Mouse (Mus musculus) spleen, embryonic (tissue): Measurements from ENCODE around the gene Gramd4.

Source experiments
- CTCF ChIA-PET: fragments of 350-600 bp; sonication (Branson Sonifier 250); formaldehyde crosslinking; loops from one replicate; lab custom pipeline; 2022; lab: Charles Lee

Gene Gramd4

DNA sequence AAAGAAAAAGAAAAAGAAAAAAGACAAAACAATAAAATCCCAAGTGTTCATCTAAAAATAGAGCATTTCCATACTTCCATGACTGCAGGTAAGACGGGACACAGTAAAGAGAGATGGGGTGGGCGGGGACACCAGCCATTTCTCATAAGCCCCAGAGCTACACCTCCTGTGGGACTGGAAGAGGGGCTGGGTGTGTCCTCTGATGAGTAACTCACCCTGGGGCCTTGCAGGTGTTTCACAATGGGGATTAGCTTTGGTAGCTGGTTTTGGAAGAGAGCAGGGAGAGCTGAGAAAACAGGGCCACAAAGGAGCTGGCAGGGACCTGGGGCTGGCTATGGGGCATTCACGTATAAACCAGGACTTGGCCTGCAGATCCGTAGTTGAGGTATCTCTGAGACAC, 93.1 kb downstream of the Gramd4 start:
- CTCF ChIA-PET, result no interaction called here

DNA sequence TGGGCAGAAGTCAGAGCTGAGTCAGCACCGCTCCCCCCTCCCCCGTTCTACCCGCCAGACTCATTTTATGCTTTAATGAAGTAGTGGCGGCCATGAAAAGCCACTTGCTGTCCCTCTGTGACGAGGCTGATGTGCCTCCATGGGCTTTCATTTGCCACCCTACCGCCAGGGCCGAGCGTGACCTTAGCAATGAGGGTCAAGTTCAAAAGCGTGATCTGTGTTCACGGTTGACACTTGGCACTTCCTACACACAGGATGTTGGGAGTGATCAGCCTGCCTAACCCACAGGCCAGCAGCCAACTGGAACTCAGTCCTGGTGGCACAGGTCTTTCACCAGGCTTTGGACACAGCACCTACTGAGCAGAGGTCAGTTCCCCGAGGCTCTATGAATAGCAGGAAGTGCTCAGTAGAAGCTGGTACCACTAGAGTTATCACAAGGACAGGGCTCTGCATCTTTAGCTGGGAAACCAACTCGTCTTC, 96.0 kb downstream of the Gramd4 start:
- CTCF ChIA-PET, result interaction anchor here (1.5 kb wide), 1 partner anchor 17 kb away, joined by 3 read pairs; no protein-coding TSS in a partner anchor

DNA sequence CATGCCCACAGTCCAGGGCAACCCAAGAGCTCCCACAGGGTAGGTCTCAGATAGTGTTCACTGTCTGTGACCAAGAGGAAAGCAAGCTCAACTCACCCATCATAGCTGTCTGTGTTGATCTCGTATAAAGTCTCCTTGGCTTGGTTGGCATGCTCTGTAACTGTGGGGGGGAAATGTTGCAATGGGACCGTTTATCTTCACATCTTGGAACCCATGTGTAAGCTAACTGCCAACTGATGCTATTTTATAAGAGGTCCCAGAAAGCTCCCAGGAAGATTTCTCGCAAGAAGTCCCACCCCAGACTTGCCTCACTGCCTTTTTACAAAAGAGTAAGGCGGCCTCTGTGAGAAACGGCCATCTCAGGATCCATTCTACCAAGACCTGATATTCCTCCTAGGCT, 99.0 kb downstream of the Gramd4 start:
- CTCF ChIA-PET, result interaction anchor here (1.1 kb wide), 1 partner anchor 11 kb away, joined by 3 read pairs; no protein-coding TSS in a partner anchor

DNA sequence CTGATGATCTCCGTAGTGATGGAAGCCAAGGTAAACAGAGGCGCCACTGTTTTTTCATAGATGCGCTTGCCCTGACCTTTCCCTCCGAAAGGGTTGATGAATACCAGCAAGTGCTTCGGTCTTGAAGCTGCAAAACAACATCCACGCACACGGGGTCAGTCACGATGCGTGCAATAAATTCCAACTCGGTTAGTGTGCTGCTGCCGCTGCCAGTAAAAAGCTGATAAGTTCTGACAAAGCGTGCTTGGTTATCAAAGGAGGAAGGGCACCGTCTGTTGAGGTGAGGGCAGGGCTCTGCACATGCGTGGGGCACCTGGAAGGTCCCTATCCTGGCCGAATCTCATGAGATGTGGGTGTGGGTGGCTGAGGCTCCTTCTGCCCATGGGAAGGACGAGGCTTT, 101.6 kb downstream of the Gramd4 start:
- CTCF ChIA-PET, result interaction anchor here (1.2 kb wide), 1 partner anchor 32 kb away, joined by 3 read pairs; no protein-coding TSS in a partner anchor

DNA sequence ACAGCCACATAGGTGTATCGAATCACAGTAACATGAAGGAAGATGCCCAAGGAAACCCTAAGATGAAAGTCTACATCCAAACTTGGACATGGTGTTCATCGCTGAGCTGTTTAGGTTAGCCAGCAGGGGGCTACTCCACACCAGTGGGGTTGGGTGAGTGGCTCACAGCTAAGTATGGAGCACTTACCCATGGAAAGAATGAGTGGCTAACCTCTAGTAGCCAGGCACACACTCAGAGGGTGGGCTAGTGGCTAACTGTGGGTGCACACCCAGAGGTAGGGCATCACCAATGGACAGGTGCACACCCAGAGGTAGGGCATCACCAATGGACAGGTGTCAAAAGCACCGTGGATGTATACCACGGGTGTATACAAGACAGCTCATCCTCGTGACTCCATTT, 102.2 kb downstream of the Gramd4 start:
- CTCF ChIA-PET, result interaction anchor here (1.2 kb wide), 1 partner anchor 32 kb away, joined by 3 read pairs; no protein-coding TSS in a partner anchor

DNA sequence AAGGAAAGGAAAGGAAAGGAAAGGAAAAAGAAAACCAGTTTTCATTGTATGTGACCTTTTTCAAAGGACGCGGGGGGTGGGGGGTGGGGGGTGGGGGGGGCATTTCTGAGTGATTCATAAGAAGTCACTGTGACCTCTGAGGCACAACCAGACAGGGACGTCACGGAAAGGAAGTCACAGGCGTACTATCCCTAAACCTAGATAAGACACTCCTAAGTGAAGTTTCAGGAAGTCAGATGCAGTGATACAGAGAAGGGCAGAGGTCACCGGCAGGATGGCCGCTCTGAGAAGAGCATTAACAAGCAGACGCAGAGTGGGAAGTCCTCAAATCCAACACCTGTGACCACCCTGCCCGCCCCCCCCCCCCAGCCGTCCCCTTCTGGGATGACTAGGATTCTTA, 103.4 kb downstream of the Gramd4 start:
- CTCF ChIA-PET, result interaction anchor here (0.5 kb wide), 1 partner anchor 77 kb away, joined by 4 read pairs; no protein-coding TSS in a partner anchor

DNA sequence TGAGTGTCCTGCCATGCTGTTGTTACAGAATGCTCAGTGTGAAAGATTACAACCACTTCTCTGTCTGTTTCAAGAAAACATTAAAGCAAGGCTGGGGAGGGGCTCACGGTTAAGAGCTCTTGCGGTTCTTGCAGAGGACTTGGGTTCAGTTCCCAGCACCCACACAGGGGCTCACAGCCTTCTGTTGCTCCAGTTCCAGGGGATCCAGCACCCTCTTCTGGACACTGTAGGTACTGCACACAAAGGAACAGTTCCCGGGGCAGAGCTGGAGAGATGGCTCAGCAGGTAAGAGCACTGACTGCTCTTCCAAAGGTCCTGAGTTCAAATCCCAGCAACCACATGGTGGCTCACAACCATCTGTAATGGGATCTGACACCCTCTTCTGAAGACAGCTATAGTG, 104.3 kb downstream of the Gramd4 start:
- CTCF ChIA-PET, result interaction anchor here (0.7 to 1.7 kb wide), 4 partner anchors 11 to 34 kb away, joined by 4 to 6 read pairs (median 5); no protein-coding TSS in a partner anchor

DNA sequence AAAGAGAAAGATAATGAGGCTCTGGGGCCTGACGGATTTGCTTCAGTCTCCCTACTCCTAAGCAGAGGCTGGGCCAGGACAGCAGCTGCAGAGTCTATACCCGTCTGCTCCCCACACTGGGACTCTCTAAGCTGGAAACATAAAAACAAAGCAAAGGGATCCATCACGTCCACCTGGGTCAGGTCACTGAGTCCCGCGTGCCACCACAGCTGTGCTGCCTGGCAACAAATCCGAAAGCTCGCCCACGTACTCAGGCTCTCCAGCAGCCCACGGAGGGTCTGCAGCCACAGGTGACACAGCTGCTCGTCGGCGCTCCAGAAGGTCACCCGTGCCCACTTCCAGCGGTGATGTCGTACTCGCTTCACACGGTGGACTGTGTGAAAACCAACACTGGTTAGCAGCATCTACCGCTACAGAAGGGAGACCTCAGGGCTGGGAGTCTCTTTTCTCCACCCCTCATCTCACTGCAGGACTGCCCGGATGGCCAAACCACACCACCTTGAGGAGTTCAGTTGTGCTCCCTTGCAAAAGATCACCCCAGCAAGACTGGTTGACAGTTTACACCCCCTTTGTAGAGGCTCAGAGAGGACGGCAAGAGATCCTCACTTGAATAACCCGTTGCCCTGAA, 107.3 kb downstream of the Gramd4 start:
- CTCF ChIA-PET, result interaction anchor here (0.5 kb wide), 1 partner anchor 18 kb away, joined by 4 read pairs; no protein-coding TSS in a partner anchor

DNA sequence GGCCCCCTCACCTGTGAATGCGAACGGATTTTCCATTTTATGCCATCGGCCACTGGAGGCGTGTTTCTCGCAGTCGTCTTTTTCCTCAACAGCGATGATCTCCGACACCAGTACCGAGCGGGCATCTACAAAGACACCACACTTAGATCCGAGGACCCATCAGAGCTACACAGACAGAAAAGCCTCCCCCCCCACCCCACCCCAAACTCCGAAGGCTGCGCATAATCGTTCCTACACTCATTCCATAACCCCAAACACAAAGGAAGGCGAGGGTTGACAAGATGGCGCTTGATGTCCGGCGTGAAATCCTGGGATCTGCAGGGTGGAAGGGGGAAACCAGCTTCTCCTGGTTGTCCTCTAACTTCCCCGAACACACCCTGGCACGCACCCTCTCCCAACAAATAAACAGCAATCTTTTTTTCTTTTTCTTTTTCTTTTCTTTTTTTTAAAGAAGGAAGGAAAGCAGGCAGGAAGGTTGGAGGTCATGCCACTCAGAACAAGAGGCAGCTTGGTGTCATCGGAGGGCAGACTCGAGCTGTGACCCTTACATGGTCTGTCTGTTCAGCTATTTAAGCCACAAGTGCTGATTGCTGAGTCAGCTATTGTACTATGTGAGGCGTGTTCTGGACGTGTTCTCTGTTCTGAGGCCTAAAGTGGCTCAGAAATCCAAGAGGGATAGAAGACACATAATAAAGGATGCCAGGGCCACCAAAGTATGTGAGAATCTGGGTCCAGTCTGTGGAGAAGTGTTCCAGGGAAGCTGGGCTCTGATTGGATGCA, 108.5 kb downstream of the Gramd4 start:
- CTCF ChIA-PET, result interaction anchor here (0.6 to 1.0 kb wide), 2 partner anchors 26 to 43 kb away, joined by 3 to 22 read pairs; no protein-coding TSS in a partner anchor

DNA sequence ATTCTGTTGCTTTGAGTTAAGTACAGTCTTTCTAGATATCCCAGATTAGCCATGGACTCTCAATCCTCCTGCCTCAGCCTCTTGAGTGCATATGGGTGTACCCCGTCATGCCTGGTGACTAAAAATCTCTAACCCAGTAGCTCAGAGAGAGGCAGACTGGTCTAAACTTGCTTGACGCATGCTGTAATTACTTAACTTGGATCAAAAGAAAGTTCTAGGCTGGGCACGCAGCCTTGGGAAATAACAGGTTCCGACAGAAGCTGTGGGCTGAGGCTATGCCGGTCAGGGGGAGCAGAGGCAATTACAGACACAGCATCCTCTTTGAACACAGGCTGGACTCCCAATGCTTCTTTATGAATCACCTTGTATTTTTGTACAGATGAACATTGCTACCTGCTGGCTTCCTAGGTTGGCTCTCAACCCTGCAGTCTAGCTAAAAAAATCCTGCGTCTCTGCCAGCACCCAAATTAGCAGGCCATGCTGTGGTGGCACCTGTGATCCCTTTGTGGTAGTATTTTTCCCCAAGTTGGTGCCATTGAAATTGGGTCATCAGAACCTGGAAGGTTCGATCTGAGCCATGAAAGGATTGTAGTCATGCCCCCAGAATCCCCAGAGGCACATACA, 109.6 kb downstream of the Gramd4 start:
- CTCF ChIA-PET, result interaction anchor here (1.0 kb wide), 1 partner anchor 27 kb away, joined by 3 read pairs; no protein-coding TSS in a partner anchor

DNA sequence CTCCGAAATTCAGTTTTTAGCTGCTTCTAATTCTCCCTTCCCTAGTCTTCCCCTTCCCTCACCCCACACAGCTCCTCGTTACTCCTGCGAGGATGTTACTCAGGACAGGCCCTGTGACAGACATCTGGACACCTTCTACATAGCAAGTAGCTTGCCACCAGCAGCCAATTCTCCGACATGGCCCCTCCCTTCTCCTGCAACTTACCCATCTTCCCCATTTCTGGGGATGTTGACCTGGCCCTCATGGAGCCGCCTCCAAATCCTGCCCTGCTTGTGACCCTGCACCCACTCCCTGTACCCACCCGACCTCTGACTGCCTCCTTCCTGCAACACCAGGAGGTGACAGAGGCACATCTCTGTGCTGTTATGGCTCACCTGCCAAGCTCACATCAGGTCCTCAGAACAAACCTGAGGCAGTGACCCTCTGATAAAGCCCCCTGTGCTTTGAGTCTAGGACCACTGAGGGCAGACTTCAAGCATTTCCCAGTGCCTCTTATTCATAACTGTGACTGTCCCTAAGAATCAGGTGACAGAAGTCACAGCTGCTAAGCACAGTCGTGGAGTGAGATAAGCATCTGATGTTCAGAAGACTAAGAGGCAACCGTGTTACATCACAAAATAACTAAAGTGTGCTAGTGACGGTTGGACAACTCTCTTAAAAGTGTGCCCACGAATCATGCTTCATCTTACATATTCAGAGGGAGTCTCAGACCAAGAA, 110.5 kb downstream of the Gramd4 start:
- CTCF ChIA-PET, result interaction anchor here (0.7 to 1.6 kb wide), 2 partner anchors 11 to 37 kb away, joined by 3 read pairs; no protein-coding TSS in a partner anchor

DNA sequence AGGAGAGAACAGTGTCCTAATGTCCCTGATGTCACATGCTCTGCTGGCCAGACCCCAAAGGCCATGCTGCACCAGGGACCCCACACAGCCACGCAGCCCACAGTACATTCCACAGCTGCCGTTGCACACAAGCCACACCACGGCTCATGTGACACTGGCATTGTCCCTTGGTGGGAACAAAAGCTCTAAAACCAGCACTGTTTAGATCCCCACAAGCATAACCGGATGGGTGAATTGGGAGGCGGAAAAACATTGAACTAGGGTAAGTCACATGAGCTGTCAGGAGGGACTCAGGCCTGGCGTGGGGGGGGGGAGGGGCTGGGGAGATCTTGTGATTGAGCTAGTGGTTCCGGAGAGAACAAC, 111.0 kb downstream of the Gramd4 start:
- CTCF ChIA-PET, result interaction anchor here (1.6 kb wide), 1 partner anchor 37 kb away, joined by 3 read pairs; no protein-coding TSS in a partner anchor

DNA sequence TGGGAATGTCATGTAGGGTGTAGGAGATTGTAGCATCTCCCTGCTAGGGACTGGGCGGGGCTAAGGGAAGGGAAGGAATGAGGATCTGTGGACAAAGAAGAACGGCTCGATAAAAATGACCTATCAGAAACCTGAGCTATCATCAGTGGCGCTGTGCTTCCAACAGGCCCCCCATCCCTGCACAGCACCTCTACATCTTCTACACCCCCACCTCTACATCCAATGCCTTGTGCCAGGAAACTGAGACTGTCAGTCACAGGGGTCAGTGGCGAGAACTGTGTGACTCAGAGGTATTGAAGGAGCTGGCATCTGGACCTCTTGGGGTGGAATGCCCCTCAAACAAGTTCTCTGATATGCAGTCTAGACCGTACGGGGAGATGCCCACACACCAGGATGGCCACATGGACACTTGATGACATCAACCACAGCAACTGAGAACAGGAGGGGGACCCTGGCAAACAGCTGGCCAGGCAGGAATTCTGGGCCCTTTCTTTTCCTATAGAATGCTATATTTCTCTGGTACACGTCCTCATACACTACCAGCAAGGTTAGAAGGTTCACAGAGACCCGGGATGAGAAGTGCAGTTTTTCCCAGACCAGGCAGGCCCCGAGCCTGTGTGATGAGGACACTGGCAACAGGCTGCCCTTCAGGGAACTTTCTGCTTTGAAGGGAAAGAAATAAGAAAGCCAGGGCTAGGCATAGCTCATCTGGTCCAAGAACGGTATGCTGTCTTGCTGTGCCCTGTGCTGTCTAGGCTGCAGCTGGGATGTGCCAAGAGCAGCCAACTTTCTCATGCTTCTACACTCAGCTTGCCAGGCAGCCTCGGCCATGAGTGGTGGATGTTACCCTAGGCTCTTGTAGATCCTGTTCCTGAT, 111.7 kb downstream of the Gramd4 start:
- CTCF ChIA-PET, result interaction anchor here (1.6 kb wide), 1 partner anchor 36 kb away, joined by 3 read pairs; no protein-coding TSS in a partner anchor

DNA sequence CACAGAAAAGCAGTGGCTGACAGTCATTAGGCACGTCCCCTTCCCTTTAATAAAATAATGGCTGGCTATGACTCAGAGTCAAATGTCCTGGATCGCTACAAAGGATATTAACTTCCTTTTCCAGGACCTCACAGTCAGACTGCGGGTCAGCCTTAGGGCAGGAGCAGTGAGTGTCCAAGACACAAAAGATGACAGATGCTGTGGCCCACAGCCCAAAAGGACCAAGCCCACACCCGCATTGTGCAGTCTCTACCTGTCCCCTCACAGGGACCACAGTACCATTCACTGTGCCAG, 112.3 kb downstream of the Gramd4 start:
- CTCF ChIA-PET, result no interaction called here

DNA sequence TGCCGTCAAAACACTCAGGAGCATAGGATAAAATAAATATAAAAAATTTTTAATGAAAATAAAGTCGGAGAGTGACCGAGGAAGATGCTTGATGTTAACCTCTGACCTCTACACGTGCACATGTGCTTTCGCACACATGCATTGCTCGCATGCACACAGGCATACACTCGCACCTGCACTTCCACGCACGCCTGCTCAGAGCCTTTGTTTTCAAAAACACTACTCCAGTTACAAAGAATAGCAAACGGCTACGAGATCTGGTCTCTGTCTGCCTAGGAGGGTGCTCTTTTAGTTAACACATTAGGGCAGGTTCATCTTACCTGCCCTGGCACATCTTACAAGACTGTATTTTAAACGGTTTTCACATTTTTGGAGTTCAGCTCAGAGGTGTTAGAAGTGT, 113.8 kb downstream of the Gramd4 start:
- CTCF ChIA-PET, result interaction anchor here (0.6 kb wide), 1 partner anchor 75 kb away, joined by 3 read pairs; no protein-coding TSS in a partner anchor

DNA sequence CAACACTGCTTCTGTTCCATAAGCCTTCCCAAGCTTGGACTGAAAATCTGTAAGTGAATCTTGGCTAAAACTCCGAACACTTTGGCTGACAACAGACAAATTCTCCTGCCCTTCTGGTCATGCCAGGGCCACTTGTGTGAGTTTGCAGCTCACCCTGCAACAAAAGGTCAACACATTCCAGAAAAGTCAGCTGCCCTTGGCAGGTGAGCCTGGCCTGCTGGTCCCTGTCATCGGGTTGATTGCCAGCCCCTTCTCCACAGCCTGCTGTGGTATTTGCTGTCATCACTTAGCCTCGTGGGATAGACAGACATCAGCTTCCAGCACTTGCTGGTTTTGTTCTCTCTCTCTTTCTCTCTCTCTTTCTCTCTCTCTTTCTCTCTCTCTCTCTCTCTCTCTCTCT, 114.6 kb downstream of the Gramd4 start:
- CTCF ChIA-PET, result interaction anchor here (1.0 kb wide), 1 partner anchor 9 kb away, joined by 5 read pairs; no protein-coding TSS in a partner anchor

DNA sequence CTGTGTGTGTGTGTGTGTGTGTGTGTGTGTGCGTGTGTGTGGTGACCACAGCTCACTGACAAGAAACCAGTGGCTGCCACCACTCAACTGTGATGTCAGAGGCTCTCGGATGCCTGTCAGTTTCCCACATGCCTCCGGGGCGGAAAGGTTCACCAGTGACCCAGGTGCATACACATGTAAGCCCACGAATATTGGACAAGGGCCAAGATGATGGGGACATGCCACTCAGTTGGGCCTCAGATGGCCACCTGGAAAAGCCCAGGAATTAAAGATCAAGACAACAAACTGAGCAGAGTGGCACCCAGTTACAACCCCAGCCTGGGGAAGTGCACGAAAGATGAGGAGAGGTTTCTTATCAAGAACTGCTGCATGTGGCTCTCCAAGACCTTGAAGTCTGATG, 115.0 kb downstream of the Gramd4 start:
- CTCF ChIA-PET, result interaction anchor here (0.5 to 1.0 kb wide), 2 partner anchors 8 to 10 kb away, joined by 5 to 6 read pairs; no protein-coding TSS in a partner anchor

DNA sequence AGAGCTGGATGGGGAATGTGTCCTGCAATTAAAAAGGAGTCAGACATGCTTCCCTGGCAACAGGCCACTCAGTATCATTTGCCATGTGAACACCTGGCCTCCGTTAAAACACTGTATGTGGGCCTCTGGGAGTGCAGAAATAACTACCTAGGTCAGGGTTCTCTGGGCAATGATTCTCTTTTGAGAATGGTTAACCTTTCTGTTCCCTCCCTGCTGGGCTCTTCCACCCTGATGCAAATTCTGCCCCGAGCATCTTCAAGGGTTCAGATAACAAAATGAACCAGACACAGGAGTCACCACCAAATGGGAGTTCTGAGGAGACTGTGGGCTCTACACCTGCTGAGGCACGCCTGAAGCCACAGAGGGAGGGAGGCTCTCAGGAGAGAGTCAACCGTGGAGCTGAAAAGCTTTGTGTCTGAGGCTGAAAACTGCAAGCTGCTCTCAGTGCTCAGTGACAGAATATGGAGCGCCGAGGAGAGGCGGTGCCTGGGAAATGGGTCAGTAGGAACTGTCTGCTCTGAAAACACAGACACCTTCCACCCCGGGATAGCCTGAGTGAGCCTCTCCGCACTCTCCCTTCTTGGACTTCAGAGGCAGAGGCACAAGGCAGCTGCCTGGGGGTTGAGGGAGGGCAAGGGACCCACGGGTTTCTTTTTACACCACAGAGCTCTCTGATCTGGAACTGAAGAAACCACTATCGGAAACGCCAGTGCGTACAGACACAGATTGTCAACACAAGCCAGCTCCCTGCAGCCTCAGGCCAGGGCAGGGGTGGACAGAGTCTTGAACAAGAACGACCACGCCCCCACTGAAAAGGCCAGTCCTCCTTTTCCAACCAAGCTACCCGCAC, 115.9 kb downstream of the Gramd4 start:
- CTCF ChIA-PET, result interaction anchor here (0.5 kb wide), 1 partner anchor 11 kb away, joined by 6 read pairs; no protein-coding TSS in a partner anchor
